Mouse (Mus musculus): ENCODE data around the gene Slc17a7. TPM values are rescaled to one million over a fixed set of nuclear protein-coding genes. Genes with fewer than 3 reads are reported as not detected.

Gene Slc17a7
- total and polyA plus RNA-seq, 3 experiments: 0.11 TPM; not detected in 2

DNA sequence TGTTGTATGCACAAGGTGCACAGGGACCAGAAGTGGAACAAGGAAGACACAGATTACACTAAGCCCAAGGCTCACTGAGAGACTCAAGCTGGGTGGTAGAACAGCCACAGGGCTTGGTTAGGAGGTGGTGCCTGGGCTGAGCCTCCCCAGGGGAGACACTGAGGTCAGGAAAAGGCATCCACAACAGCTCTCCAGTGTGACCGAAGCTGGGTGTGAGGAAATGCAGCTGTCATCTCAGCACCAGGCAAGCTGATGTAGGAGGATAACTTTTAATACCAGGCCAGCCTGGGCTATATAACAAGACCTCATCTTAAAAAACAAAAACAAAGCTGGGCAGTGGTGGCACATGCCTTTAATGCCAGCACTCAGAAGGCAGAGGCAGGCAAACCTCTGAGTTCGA is 27.4 kb downstream of the Slc17a7 start:
- TF ChIP-seq GABPA (IDR thresholded peaks at IDR 0.05; ENCODE audit: insufficient replicate concordance, low read depth, low read length) (no peak), NELFE (IDR thresholded peaks at IDR 0.05; ENCODE audit: low read depth, low read length) (no peak), CHD1 (IDR thresholded peaks at IDR 0.05; ENCODE audit: low read depth, low read length) (no peak), TCF12 (IDR thresholded peaks at IDR 0.05; ENCODE audit: low read depth, low read length) (no peak), MAZ (IDR thresholded peaks at IDR 0.05; ENCODE audit: low read depth, low read length) (no peak), RAD21 (IDR thresholded peaks at IDR 0.05; ENCODE audit: low read depth, low read length) (no peak), HCFC1 (IDR thresholded peaks at IDR 0.05; ENCODE audit: low read depth, low read length) (no peak), MXI1 (IDR thresholded peaks at IDR 0.05; ENCODE audit: low read depth, low read length) (no peak), CTCF (conservative IDR thresholded peaks at IDR 0.05 in 1 of 2, IDR thresholded peaks at IDR 0.05 in 1 of 2; ENCODE audit: low read depth in 2 of 2, low read length in 2 of 2) (no peak), BHLHE40 (IDR thresholded peaks at IDR 0.05; ENCODE audit: low read depth, low read length) (no peak), MAX (IDR thresholded peaks at IDR 0.05; ENCODE audit: low read length) (no peak), POLR2AphosphoS2 (IDR thresholded peaks at IDR 0.05; ENCODE audit: low read depth, low read length) (no peak), USF2 (conservative IDR thresholded peaks at IDR 0.05; ENCODE audit: low read depth, low read length) (no peak), POLR2A (IDR thresholded peaks at IDR 0.05; ENCODE audit: low read depth, low read length) (no peak), RCOR1 (conservative IDR thresholded peaks at IDR 0.05; ENCODE audit: low read depth, low read length) (no peak), E2F4 (IDR thresholded peaks at IDR 0.05; ENCODE audit: insufficient replicate concordance, low read depth, low read length) (no peak)
- in situ Hi-C loops (cut with MboI; ENCODE audit: low pct_ligation_motif_present, low pct_unique_long_range_greater_than_20kb, low sequenced_read_pairs) (no loop called here), dilution Hi-C loops (cut with MboI; ENCODE audit: extremely low pct_ligation_motif_present, extremely low pct_unique_long_range_greater_than_20kb, low sequenced_read_pairs) (no loop called here)
- H3K4me1 ChIP-seq (ENCODE audit: control insufficient read depth in 1 of 2, insufficient read depth in 2 of 2): peaks cover 0 to 20% of the 10 kb centered on the region in 2 experiments; a peak in 3 of 4 replicates
- no peak for DNase-seq (ENCODE audit: extremely low read depth)
- peaks cover 88% of the 10 kb centered on the region for H3K27me3 ChIP-seq (replicated peaks)
- no peaks in the 10 kb centered on the region for H3K36me3 ChIP-seq (replicated peaks in 1 of 2; ENCODE audit: control insufficient read depth in 1 of 2, insufficient read depth in 1 of 2, low read length in 1 of 2)
- no peaks in the 10 kb centered on the region for H3K79me2 ChIP-seq (replicated peaks; ENCODE audit: control insufficient read depth, extremely low read depth, insufficient read depth, poor library complexity, severe bottlenecking)
- H3K4me2 ChIP-seq (ENCODE audit: insufficient read depth, low read depth, poor library complexity, severe bottlenecking): no peak overlapping the region
- H3K9ac ChIP-seq (ENCODE audit: insufficient read depth, low read depth): no peak overlapping the region
- no peak overlapping the region for H3K27ac ChIP-seq (ENCODE audit: insufficient read depth, low read depth)
- no peak overlapping the region for H3K4me3 ChIP-seq (replicated peaks in 1 of 3; ENCODE audit: low read depth in 2 of 3, low read length in 2 of 3, poor library complexity in 1 of 3)
- H3K9me3 ChIP-seq (replicated peaks; ENCODE audit: low read length): no peaks in the 10 kb centered on the region

- H3K4me1 ChIP-seq (ENCODE audit: control insufficient read depth in 1 of 2, insufficient read depth in 2 of 2): peaks cover 0 to 20% of the 10 kb centered on the region in 2 experiments; a peak in 3 of 4 replicates
- no peak for TF ChIP-seq RAD21 (IDR thresholded peaks at IDR 0.05; ENCODE audit: low read depth, low read length)
- no peak for TF ChIP-seq KAT2A (IDR thresholded peaks at IDR 0.05; ENCODE audit: insufficient replicate concordance, low read length)
- TF ChIP-seq POLR2A (IDR thresholded peaks at IDR 0.05; ENCODE audit: low read depth, low read length): no peak
- TF ChIP-seq USF2 (conservative IDR thresholded peaks at IDR 0.05; ENCODE audit: low read depth, low read length): no peak
- TF ChIP-seq MXI1 (IDR thresholded peaks at IDR 0.05; ENCODE audit: low read depth, low read length): no peak
- no peaks in the 10 kb centered on the region for H3K79me2 ChIP-seq (replicated peaks; ENCODE audit: control insufficient read depth, extremely low read depth, insufficient read depth, poor library complexity, severe bottlenecking)
- no peaks in the 10 kb centered on the region for H3K36me3 ChIP-seq (replicated peaks in 1 of 2; ENCODE audit: control insufficient read depth in 1 of 2, insufficient read depth in 1 of 2, low read length in 1 of 2)
- H3K9ac ChIP-seq (ENCODE audit: insufficient read depth, low read depth): no peak overlapping the region
- dilution Hi-C loops (cut with MboI; ENCODE audit: extremely low pct_ligation_motif_present, extremely low pct_unique_long_range_greater_than_20kb, low sequenced_read_pairs) (no loop called here), in situ Hi-C loops (cut with MboI; ENCODE audit: low pct_ligation_motif_present, low pct_unique_long_range_greater_than_20kb, low sequenced_read_pairs) (no loop called here)
- H3K9me3 ChIP-seq (replicated peaks; ENCODE audit: low read length): no peaks in the 10 kb centered on the region
- DNase-seq (ENCODE audit: extremely low read depth): no peak
- no peak overlapping the region for H3K27ac ChIP-seq (ENCODE audit: insufficient read depth, low read depth)
- peaks cover 87% of the 10 kb centered on the region for H3K27me3 ChIP-seq (replicated peaks)
- H3K4me2 ChIP-seq (ENCODE audit: insufficient read depth, low read depth, poor library complexity, severe bottlenecking): no peak overlapping the region
- H3K4me3 ChIP-seq (replicated peaks in 1 of 3; ENCODE audit: low read depth in 2 of 3, low read length in 2 of 3, poor library complexity in 1 of 3): no peak overlapping the region
Measured at GRCm38 (mm10) chr7:45191803-45192363, 28.1 kb downstream of the Slc17a7 start.
